Mouse (Mus musculus): Measurements from ENCODE around the gene Atl2. TPM values are rescaled to one million over a fixed set of nuclear protein-coding genes. Genes with fewer than 3 reads are reported as not detected.

Gene Atl2
- total and polyA plus RNA-seq, 3 experiments, result 18.0 to 43.3 (median 37.1) TPM

GRCm38 (mm10) chr17:79894971-79895882 lies 696 bp downstream of the Atl2 start:
- peaks cover 8 to 49% of the 10 kb centered on the region in 2 experiments for H3K4me1 ChIP-seq (ENCODE audit: control insufficient read depth in 1 of 2, insufficient read depth in 2 of 2)

GRCm38 (mm10) chr17:79894054-79894453 lies 1.9 kb downstream of the Atl2 start:
- Histone ChIP-seq H3K4me3 (replicated peaks in 1 of 3; ENCODE audit: low read depth in 2 of 3, low read length in 2 of 3, poor library complexity in 1 of 3) (peak overlapping the region in 2 of 3 experiments; percentile 81 to 97), H3K27me3 (replicated peaks) (peaks cover 12% of the 10 kb centered on the region), H3K4me2 (ENCODE audit: insufficient read depth, low read depth, poor library complexity, severe bottlenecking) (peak overlapping the region; percentile 74), H3K27ac (ENCODE audit: insufficient read depth, low read depth) (no peak overlapping the region), H3K4me1 (ENCODE audit: control insufficient read depth in 1 of 2, insufficient read depth in 2 of 2) (peaks cover 8 to 52% of the 10 kb centered on the region in 2 experiments), H3K9ac (ENCODE audit: insufficient read depth, low read depth) (peak overlapping the region; percentile 76), H3K9me3 (replicated peaks; ENCODE audit: low read length) (no peaks in the 10 kb centered on the region), H3K36me3 (replicated peaks in 1 of 2; ENCODE audit: control insufficient read depth in 1 of 2, insufficient read depth in 1 of 2, low read length in 1 of 2) (peaks cover 0 to 24% of the 10 kb centered on the region in 2 experiments), H3K79me2 (replicated peaks; ENCODE audit: control insufficient read depth, extremely low read depth, insufficient read depth, poor library complexity, severe bottlenecking) (peaks cover 58% of the 10 kb centered on the region)
- dilution Hi-C loops (cut with MboI; ENCODE audit: extremely low pct_ligation_motif_present, extremely low pct_unique_long_range_greater_than_20kb, low sequenced_read_pairs), result no loop called here
- TF ChIP-seq HCFC1 (IDR thresholded peaks at IDR 0.05; ENCODE audit: low read depth, low read length), result no peak
- TF ChIP-seq ZMIZ1 (IDR thresholded peaks at IDR 0.05; ENCODE audit: low read depth, low read length), result no peak
- no peak for TF ChIP-seq CTCF (conservative IDR thresholded peaks at IDR 0.05 in 1 of 2, IDR thresholded peaks at IDR 0.05 in 1 of 2; ENCODE audit: low read depth in 2 of 2, low read length in 2 of 2)
- TF ChIP-seq MEF2A (IDR thresholded peaks at IDR 0.05; ENCODE audit: borderline replicate concordance, low read depth, low read length), result no peak
- TF ChIP-seq ZKSCAN1 (IDR thresholded peaks at IDR 0.05; ENCODE audit: borderline replicate concordance, low read depth, low read length), result no peak
- no peak for TF ChIP-seq SIN3A (IDR thresholded peaks at IDR 0.05; ENCODE audit: low read length)
- no peak for TF ChIP-seq PAX5 (IDR thresholded peaks at IDR 0.05; ENCODE audit: low read length)
- TF ChIP-seq MXI1 (IDR thresholded peaks at IDR 0.05; ENCODE audit: low read depth, low read length), result no peak
- TF ChIP-seq E2F4 (IDR thresholded peaks at IDR 0.05; ENCODE audit: insufficient replicate concordance, low read depth, low read length), result no peak
- TF ChIP-seq MAX (IDR thresholded peaks at IDR 0.05; ENCODE audit: low read length), result no peak
- no peak for TF ChIP-seq EP300 (IDR thresholded peaks at IDR 0.05; ENCODE audit: low read length)
- TF ChIP-seq SMC3 (IDR thresholded peaks at IDR 0.05; ENCODE audit: low read depth, low read length), result no peak
- no peak for TF ChIP-seq CHD1 (IDR thresholded peaks at IDR 0.05; ENCODE audit: low read depth, low read length)
- TF ChIP-seq ZNF384 (IDR thresholded peaks at IDR 0.05; ENCODE audit: low read depth, low read length), result no peak
- no peak for TF ChIP-seq MAZ (IDR thresholded peaks at IDR 0.05; ENCODE audit: low read depth, low read length)
- no peak for TF ChIP-seq TBP (conservative IDR thresholded peaks at IDR 0.05; ENCODE audit: low read depth, low read length)
- no peak for TF ChIP-seq MAFK (IDR thresholded peaks at IDR 0.05; ENCODE audit: insufficient replicate concordance, low read length)
- in situ Hi-C loops (cut with MboI; ENCODE audit: low pct_ligation_motif_present, low pct_unique_long_range_greater_than_20kb, low sequenced_read_pairs), result loop anchor here (25.0 kb wide), 1 partner anchor 293 kb away; no protein-coding TSS in a partner anchor
- no peak for DNase-seq (ENCODE audit: extremely low read depth)

More at GRCm38 (mm10) chr17:79894971-79895882, 696 bp downstream of the Atl2 start:
- TF ChIP-seq KAT2A (IDR thresholded peaks at IDR 0.05; ENCODE audit: insufficient replicate concordance, low read length) (no peak), RAD21 (IDR thresholded peaks at IDR 0.05; ENCODE audit: low read depth, low read length) (peak; percentile 63), SIN3A (IDR thresholded peaks at IDR 0.05; ENCODE audit: low read length) (peak; percentile 46; the same call in 1 of the 2 replicates), BHLHE40 (IDR thresholded peaks at IDR 0.05; ENCODE audit: low read depth, low read length) (peak; percentile 65), GABPA (IDR thresholded peaks at IDR 0.05; ENCODE audit: insufficient replicate concordance, low read depth, low read length) (no peak), USF2 (conservative IDR thresholded peaks at IDR 0.05; ENCODE audit: low read depth, low read length) (peak; percentile 28; the same call in 1 of the 2 replicates), UBTF (IDR thresholded peaks at IDR 0.05; ENCODE audit: low read depth, low read length) (peak; percentile 7; the same call in 1 of the 2 replicates), SMC3 (IDR thresholded peaks at IDR 0.05; ENCODE audit: low read depth, low read length) (peak; percentile 58), CTCF (conservative IDR thresholded peaks at IDR 0.05 in 1 of 2, IDR thresholded peaks at IDR 0.05 in 1 of 2; ENCODE audit: low read depth in 2 of 2, low read length in 2 of 2) (peak in 1 of 2 experiments; percentile 55; a peak in 2 of 4 replicates), HCFC1 (IDR thresholded peaks at IDR 0.05; ENCODE audit: low read depth, low read length) (no peak), E2F4 (IDR thresholded peaks at IDR 0.05; ENCODE audit: insufficient replicate concordance, low read depth, low read length) (0 out of 2 replicates have a peak, but pooled peaks have one; percentile 30), MAX (IDR thresholded peaks at IDR 0.05; ENCODE audit: low read length) (no peak), CHD1 (IDR thresholded peaks at IDR 0.05; ENCODE audit: low read depth, low read length) (0 out of 2 replicates have a peak, but pooled peaks have one; percentile 27)
- Histone ChIP-seq H3K36me3 (replicated peaks in 1 of 2; ENCODE audit: control insufficient read depth in 1 of 2, insufficient read depth in 1 of 2, low read length in 1 of 2) (peaks cover 0 to 20% of the 10 kb centered on the region in 2 experiments), H3K27ac (ENCODE audit: insufficient read depth, low read depth) (peak overlapping the region; percentile 63), H3K9ac (ENCODE audit: insufficient read depth, low read depth) (peak overlapping the region; percentile 76), H3K79me2 (replicated peaks; ENCODE audit: control insufficient read depth, extremely low read depth, insufficient read depth, poor library complexity, severe bottlenecking) (peaks cover 48% of the 10 kb centered on the region), H3K27me3 (replicated peaks) (peaks cover 14% of the 10 kb centered on the region), H3K4me3 (replicated peaks in 1 of 3; ENCODE audit: low read depth in 2 of 3, low read length in 2 of 3, poor library complexity in 1 of 3) (peak overlapping the region; percentile 81 to 97 (median 90)), H3K9me3 (replicated peaks; ENCODE audit: low read length) (no peaks in the 10 kb centered on the region), H3K4me2 (ENCODE audit: insufficient read depth, low read depth, poor library complexity, severe bottlenecking) (peak overlapping the region; percentile 48; the same call in 1 of the 2 replicates)
- peak; percentile 72 for DNase-seq (ENCODE audit: extremely low read depth)
- in situ Hi-C loops (cut with MboI; ENCODE audit: low pct_ligation_motif_present, low pct_unique_long_range_greater_than_20kb, low sequenced_read_pairs) (loop anchor here (5.0 to 25.0 kb wide), 2 partner anchors 87 to 292 kb away; no protein-coding TSS in a partner anchor), dilution Hi-C loops (cut with MboI; ENCODE audit: extremely low pct_ligation_motif_present, extremely low pct_unique_long_range_greater_than_20kb, low sequenced_read_pairs) (no loop called here)

Data from CH12.LX (cell line).